Mouse (Mus musculus) forebrain, embryonic 10.5 days (tissue): ENCODE measurements around the gene Elob. TPM values are rescaled to one million over a fixed set of nuclear protein-coding genes. Genes with fewer than 3 reads are reported as not detected.

Experiments
- DNase-seq: peaks from one replicate; pipeline ENCODE4 v3.0.0-alpha.2; 2017; ENCODE audit warnings: low spot score; ENCODE audit errors: extremely low spot score
- H3K27ac ChIP-seq: fragments of 300-500 bp; sonication (generic); 2 replicates; pipeline ENCODE4 v1.5.1; 2016; ENCODE audit warnings: mild to moderate bottlenecking
- H3K27me3 ChIP-seq: fragments of 300-500 bp; sonication (generic); 2 replicates; pipeline ENCODE4 v1.6.1; 2016; ENCODE audit warnings: mild to moderate bottlenecking; ENCODE audit not compliant: poor library complexity, severe bottlenecking
- H3K36me3 ChIP-seq: fragments of 300-500 bp; sonication (generic); replicated peaks from 2 replicates; pipeline ENCODE4 v1.6.1; 2016; ENCODE audit warnings: mild to moderate bottlenecking, moderate library complexity
- H3K4me1 ChIP-seq: fragments of 300-500 bp; sonication (generic); 2 replicates; pipeline ENCODE4 v1.6.1; 2016
- H3K4me3 ChIP-seq: fragments of 300-500 bp; sonication (generic); 2 replicates; pipeline ENCODE4 v1.5.1; 2016; ENCODE audit warnings: mild to moderate bottlenecking, moderate library complexity
- H3K9me3 ChIP-seq: fragments of 300-500 bp; sonication (generic); 2 replicates; pipeline ENCODE4 v1.6.1; 2016; ENCODE audit warnings: mild to moderate bottlenecking, moderate library complexity
- WGBS: fragments of 180-500 bp; shearing (Covaris S2); methylation state at CpG from one replicate; pipeline ENCODE4 v1.1.7; 2016; 5-methylcytosine and 5-hydroxymethylcytosine counted together
- microRNA-seq: library from miRNA; unstranded; fragments of <30 nt; microRNA quantifications from one replicate; pipeline ENCODE4, GENCODE M21; 2017
- polyA plus RNA-seq: library from polyadenylated mRNA; unstranded; fragments of >200 nt; fragmentation: Nextera tagmentation; extraction: Ambion mirVana; gene quantifications from 2 replicates; pipeline ENCODE4 v1.2.1, GENCODE M21; 2016

Gene Elob
- polyA plus RNA-seq, 1 experiment from 2014 or later, result 1,030 TPM

DNA sequence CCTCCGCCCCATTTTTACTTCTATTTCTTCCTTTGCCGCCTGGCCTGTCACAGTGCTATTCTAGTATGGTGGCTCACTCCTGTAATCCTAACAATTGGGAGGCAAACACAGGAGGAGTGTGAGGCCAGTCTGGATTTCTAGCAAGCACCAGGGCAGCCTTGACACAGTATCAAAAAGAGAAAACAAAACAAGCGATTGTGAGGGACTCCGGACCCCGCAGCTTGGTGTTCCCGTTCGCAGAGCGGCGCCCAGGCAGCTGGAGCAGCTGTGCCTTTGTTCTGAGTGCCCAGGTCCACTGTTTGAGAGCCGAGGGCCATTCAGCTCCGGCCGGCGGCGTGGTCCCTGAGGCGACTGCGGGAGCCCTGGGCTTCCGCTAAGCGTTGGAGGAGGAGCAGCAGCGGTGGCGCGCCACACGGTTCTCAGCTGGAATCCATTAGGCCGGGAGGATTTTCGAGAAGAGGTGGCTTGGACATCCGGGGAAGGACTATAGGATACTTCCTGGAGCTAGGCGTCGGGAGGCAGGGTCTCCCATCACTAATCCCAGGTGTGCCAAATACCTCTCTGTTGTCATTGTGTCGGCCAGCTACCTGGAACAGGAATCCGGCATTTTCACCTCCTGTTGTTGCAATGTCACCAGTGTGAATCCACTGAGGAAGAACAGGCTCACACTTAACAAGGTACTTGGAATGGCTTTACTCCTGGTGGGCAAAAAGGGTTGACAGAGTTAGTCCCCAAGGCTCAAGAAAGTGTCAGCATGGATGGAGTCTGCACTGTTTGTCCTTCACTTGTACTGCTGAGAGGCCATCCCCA is 38.5 kb downstream of the Elob start, which contains the start of gene Srrm2:
TSS of gene Srrm2 (plus strand) at position 264 of the 810 bp plus-strand sequence.
- H3K36me3 ChIP-seq, result no peaks in the 10 kb centered on the region
- peaks cover 32% of the 10 kb centered on the region for H3K4me1 ChIP-seq
- H3K27ac ChIP-seq, result peak within 1 kb of the TSS; percentile 90
- DNase-seq, result peak; percentile 80
- peak within 1 kb of the TSS; percentile 54 for H3K4me3 ChIP-seq
- H3K27me3 ChIP-seq, result no peaks in the 10 kb centered on the region
- WGBS, result 1% methylated on average over 29 of the region's 29 CpGs
- no peaks in the 10 kb centered on the region for H3K9me3 ChIP-seq

DNA sequence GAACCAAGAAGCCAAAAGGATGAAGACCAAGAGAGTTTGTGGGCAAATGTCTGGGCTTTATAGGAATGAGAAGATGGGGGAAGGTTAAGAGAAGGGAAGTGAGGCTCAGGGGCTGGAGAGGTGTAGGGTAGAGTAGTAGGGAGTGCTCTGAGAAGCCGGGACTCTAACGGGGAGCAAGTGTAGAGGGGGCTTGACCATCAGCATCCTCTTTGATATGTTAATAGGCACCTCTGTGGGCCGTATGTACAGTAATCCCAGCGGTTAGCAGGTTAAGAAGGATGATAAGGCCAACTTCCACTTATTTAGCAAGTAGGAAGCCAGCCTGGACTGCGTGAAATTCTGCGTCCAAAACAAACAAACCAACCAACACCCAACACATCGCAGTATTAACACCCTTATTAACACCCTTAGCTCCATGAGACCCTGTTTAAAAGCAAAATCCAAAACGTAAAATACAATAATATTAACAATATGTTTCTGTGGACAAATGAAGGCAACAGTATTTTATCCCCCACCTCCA is 39.1 kb downstream of the Elob start:
- Histone ChIP-seq H3K36me3 (no peaks in the 10 kb centered on the region), H3K4me1 (peaks cover 36% of the 10 kb centered on the region), H3K4me3 (peak overlapping the region; percentile 54), H3K9me3 (no peaks in the 10 kb centered on the region), H3K27me3 (no peaks in the 10 kb centered on the region), H3K27ac (peak overlapping the region; percentile 90)
- 8% methylated on average over 8 of the region's 8 CpGs for WGBS
- no peak for DNase-seq

DNA sequence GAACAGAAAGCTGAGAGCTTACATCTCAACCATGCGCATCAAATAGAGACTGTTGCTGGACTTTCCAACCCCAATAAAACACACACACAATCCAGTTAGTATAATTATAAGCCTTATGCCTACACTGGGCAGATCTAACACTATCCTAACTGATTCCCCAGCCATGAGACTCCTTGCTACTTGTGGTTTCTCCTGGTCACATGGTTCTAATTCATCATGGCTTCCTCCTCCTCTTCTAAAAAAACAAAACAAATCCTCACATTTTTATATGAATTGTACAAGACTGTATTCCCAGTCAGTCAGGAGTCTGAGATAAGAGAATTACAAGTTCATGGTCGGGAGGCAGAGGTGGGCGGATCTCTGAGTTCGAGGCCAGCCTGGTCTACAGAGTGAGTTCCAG is 40.0 kb downstream of the Elob start:
- Histone ChIP-seq H3K27me3 (no peaks in the 10 kb centered on the region), H3K27ac (no peak overlapping the region), H3K4me1 (peaks cover 36% of the 10 kb centered on the region), H3K9me3 (no peaks in the 10 kb centered on the region), H3K36me3 (no peaks in the 10 kb centered on the region), H3K4me3 (no peak overlapping the region)
- no peak for DNase-seq
- WGBS, result 94% methylated on average over 4 of the region's 4 CpGs

DNA sequence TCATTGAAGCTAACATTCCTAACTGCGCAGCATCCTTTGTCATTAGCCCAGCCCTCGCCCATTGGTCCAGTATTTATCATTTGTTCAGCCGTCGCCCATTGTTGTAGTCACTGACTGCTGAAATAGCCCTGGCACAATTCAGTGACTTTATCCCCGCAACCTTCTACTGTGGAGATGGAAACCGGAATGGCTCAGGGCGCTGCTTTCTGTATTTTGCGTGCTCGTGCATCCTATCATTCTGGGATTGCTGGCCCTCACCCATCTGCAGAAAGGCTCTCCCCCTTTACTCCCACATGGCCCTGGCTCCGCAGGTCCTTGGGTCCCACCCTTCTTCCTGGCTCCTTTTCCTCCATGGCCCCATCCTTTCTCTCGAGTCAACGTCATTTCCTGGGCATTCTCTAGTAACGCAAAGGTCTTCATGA is 42.4 kb downstream of the Elob start:
- H3K4me3 ChIP-seq, result peak overlapping the region; percentile 71
- H3K36me3 ChIP-seq, result no peaks in the 10 kb centered on the region
- H3K9me3 ChIP-seq, result no peaks in the 10 kb centered on the region
- DNase-seq, result no peak
- H3K4me1 ChIP-seq, result peaks cover 36% of the 10 kb centered on the region
- no peaks in the 10 kb centered on the region for H3K27me3 ChIP-seq
- peak overlapping the region; percentile 87 for H3K27ac ChIP-seq
- WGBS, result 17% methylated on average over 13 of the region's 13 CpGs

DNA sequence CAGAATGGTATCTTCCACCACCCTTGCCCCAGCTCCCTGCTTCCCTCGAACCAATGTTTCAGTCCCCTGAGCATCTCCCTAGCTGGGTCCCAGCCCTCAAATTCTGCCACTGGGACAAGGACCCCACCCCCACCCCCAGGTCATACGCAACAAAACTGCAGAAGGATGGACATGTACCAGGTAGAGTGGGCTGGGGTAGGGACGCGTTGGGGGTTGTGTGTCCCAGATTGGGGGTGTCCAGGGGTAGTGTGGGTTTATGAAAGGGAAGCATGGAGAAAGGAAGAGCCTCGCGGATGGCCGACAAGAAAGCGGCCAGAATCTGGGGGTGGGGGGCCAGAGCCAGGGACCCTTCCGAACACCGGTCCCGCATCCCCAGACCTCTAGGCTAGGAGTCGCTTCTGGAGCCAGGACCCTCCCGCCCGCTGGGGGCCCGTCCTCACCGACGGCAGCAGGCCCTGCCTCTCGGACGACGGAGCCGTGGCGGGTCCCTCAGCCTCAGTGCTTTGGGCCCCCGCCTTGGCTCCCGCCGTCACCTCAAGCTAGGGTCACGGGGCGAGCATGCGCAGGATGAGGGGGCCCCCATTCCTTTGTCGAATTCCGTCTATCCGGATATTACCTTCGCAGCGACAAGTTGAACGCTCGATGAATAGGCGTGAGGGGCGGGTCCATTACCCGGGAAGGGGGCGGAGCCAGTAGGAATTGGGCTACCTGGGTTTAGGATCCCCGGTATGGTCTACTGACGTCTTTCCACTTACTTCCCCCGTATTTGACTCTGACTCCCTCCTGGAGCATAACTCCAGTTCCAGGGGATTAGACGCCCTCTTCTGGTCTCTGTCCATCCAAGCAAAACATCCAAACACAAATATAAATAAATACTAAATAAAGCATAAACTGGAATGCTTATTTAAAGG is 43.1 kb downstream of the Elob start, which contains the start of gene Flywch2:
TSS of gene Flywch2 (minus strand) at position 521 of the 911 bp plus-strand sequence.
- no peaks in the 10 kb centered on the region for H3K9me3 ChIP-seq
- DNase-seq, result peak; percentile 75
- H3K4me1 ChIP-seq, result peaks cover 31% of the 10 kb centered on the region
- no peaks in the 10 kb centered on the region for H3K36me3 ChIP-seq
- 2% methylated on average over 43 of the region's 43 CpGs for WGBS
- no peaks in the 10 kb centered on the region for H3K27me3 ChIP-seq
- H3K27ac ChIP-seq, result peak within 1 kb of the TSS; percentile 87
- H3K4me3 ChIP-seq, result peak within 1 kb of the TSS; percentile 71

DNA sequence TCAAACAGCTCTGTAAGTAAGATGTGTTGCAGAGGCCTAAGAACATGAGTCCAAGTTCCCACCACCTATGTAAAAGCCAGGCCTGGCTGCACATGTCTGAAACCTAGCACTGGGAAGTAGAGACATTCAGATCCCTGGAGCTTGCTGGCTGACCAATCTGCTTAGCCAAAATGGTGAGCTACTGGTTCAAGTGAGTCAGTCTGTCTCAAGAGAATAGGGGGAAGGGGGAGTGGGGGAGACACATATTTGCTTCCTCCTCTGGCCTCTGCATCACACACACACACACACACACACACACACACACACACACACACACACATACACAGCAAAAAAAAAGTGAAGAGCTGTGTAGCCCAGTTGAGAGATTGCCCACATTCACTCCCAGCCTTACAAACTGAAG is 45.6 kb downstream of the Elob start:
- H3K27ac ChIP-seq, result no peak overlapping the region
- no peaks in the 10 kb centered on the region for H3K27me3 ChIP-seq
- no peak overlapping the region for H3K4me3 ChIP-seq
- H3K4me1 ChIP-seq, result peaks cover 17% of the 10 kb centered on the region
- no peak for DNase-seq
- 0 out of 2 replicates have a peak, but pooled peaks cover 3% of the 10 kb centered on the region for H3K36me3 ChIP-seq
- no peaks in the 10 kb centered on the region for H3K9me3 ChIP-seq

DNA sequence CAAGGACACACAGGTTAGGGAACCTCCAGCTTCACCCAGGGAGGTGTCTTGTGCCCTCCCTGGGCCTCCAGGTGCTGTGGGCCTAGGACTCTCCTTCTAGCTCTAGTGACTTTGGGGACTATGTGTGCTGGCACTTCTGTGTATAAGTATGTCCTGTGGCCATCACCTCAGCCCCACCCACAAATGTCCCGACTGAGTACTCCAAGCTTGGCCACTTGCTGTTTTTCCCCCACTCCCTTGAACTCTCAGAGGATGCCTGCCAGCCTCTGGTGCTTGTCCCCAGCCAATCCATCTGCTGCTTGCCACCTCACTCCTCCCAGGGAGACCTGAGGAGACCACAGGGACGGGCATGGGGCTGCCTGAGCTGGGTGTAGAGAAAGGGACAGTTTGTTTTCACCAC is 50.5 kb downstream of the Elob start:
- no peak overlapping the region for H3K4me3 ChIP-seq
- no peak overlapping the region for H3K27ac ChIP-seq
- peaks cover 7% of the 10 kb centered on the region for H3K4me1 ChIP-seq
- H3K9me3 ChIP-seq, result no peaks in the 10 kb centered on the region
- WGBS, result 71% methylated on average over 2 of the region's 2 CpGs
- H3K27me3 ChIP-seq, result no peaks in the 10 kb centered on the region
- 0 out of 2 replicates have a peak, but pooled peaks cover 3% of the 10 kb centered on the region for H3K36me3 ChIP-seq
- no peak for DNase-seq

- Histone ChIP-seq H3K4me1 (peaks cover 8% of the 10 kb centered on the region), H3K4me3 (no peak overlapping the region), H3K27me3 (no peaks in the 10 kb centered on the region), H3K27ac (no peak overlapping the region), H3K9me3 (no peaks in the 10 kb centered on the region), H3K36me3 (0 out of 2 replicates have a peak, but pooled peaks cover 3% of the 10 kb centered on the region)
- DNase-seq, result no peak
- whole genome bisulfite sequencing, result 79% methylated on average over 2 of the region's 2 CpGs
These were observed 51.8 kb downstream of the Elob start for GRCm38 (mm10) chr17:23777141-23777540.

DNA sequence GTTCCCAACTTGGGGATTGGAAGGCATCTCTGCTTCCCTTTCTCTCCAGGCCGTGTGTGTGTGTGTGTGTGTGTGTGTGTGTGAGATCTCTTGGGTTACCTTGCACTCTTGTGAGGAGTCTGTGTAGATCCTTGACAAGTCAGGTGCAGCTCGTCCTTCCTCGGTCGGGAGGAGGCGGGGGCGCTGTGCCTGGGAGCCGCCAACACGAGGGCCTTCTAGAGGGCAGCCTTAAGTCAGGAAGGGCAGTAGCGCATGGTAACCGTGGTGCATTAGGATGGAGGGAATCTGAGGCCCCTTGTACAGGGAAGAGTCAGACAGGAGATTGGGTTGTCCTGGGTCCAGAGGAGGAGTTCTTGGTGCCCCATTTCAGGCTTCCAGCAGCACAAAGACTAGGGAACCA is 52.7 kb downstream of the Elob start:
- no peak overlapping the region for H3K4me3 ChIP-seq
- no peaks in the 10 kb centered on the region for H3K27me3 ChIP-seq
- no peaks in the 10 kb centered on the region for H3K9me3 ChIP-seq
- 77% methylated on average over 10 of the region's 10 CpGs for WGBS
- 0 out of 2 replicates have a peak, but pooled peaks cover 3% of the 10 kb centered on the region for H3K36me3 ChIP-seq
- no peak overlapping the region for H3K27ac ChIP-seq
- peaks cover 13% of the 10 kb centered on the region for H3K4me1 ChIP-seq
- DNase-seq, result no peak

Small RNA genes within 50 kb of the gene (microRNA-seq; reads per million reads assigned to microRNA genes)
- 2.1 reads per million for gene Mir5125

Other genes starting within 250 kb of the Elob start
- 22.1 and 22.2 TPM in 2 replicates for gene Zfp13, start 229.6 kb downstream of the Elob start, polyA plus RNA-seq
- gene Zscan10, start 228.3 kb downstream of the Elob start, polyA plus RNA-seq, result 0.42 and 0.65 TPM in 2 replicates
- gene Mmp25, start 183.9 kb downstream of the Elob start, polyA plus RNA-seq, result 0.77 and 0.84 TPM in 2 replicates
- gene Bicdl2, start 168.6 kb downstream of the Elob start, polyA plus RNA-seq, result 0.27 and 0.37 TPM in 2 replicates
- gene Hcfc1r1, start 155.5 kb downstream of the Elob start, polyA plus RNA-seq, result 28.0 and 29.0 TPM in 2 replicates
- gene Thoc6, start 155.3 kb downstream of the Elob start, polyA plus RNA-seq, result 77.8 and 78.8 TPM in 2 replicates
- gene Tnfrsf12a, start 151.7 kb downstream of the Elob start, polyA plus RNA-seq, result 3.9 and 4.6 TPM in 2 replicates
- 28.5 and 32.8 TPM in 2 replicates for gene Cldn6, start 149.9 kb downstream of the Elob start, polyA plus RNA-seq
- 7.4 and 10.1 TPM in 2 replicates for gene Cldn9, start 145.1 kb downstream of the Elob start, polyA plus RNA-seq
- gene 1520401A03Rik, start 106.4 kb downstream of the Elob start, polyA plus RNA-seq, result 0.06 TPM in 1 of 2 replicates, not detected in the other
- gene Pkmyt1, start 102.8 kb downstream of the Elob start, polyA plus RNA-seq, result 63.3 and 64.5 TPM in 2 replicates
- 21.5 and 23.9 TPM in 2 replicates for gene Paqr4, start 88.3 kb downstream of the Elob start, polyA plus RNA-seq
- 1.5 and 2.9 TPM in 2 replicates for gene Kremen2, start 83.3 kb downstream of the Elob start, polyA plus RNA-seq
- 190 and 197 TPM in 2 replicates for gene Flywch1, start 57.5 kb downstream of the Elob start, polyA plus RNA-seq
- 23.8 and 25.0 TPM in 2 replicates for gene Flywch2, start 43.1 kb downstream of the Elob start, polyA plus RNA-seq
- 482 and 518 TPM in 2 replicates for gene Srrm2, start 38.6 kb downstream of the Elob start, polyA plus RNA-seq
- gene Prss33, start 6.9 kb upstream of the Elob start, polyA plus RNA-seq, result 0.49 TPM in 1 of 2 replicates, not detected in the other
- not detected in 2 replicates for gene Prss32, start 14.7 kb upstream of the Elob start, polyA plus RNA-seq
- 4.5 and 5.4 TPM in 2 replicates for gene Prss41, start 15.0 kb upstream of the Elob start, polyA plus RNA-seq
- gene Prss21, start 38.9 kb upstream of the Elob start, polyA plus RNA-seq, result not detected in 2 replicates
- gene Dcpp1, start 51.7 kb upstream of the Elob start, polyA plus RNA-seq, result not detected in 2 replicates
- not detected in 2 replicates for gene Dcpp2, start 51.7 kb upstream of the Elob start, polyA plus RNA-seq
- gene Dcpp3, start 88.3 kb upstream of the Elob start, polyA plus RNA-seq, result not detected in 2 replicates
- gene Sbp, start 112.5 kb upstream of the Elob start, polyA plus RNA-seq, result not detected in 2 replicates
- not detected in 2 replicates for gene Sbpl, start 126.1 kb upstream of the Elob start, polyA plus RNA-seq
- gene Prss30, start 151.4 kb upstream of the Elob start, polyA plus RNA-seq, result not detected in 2 replicates
- 0.58 and 0.63 TPM in 2 replicates for gene Prss22, start 169.0 kb upstream of the Elob start, polyA plus RNA-seq
- gene Prss27, start 209.0 kb upstream of the Elob start, polyA plus RNA-seq, result 0.11 and 0.16 TPM in 2 replicates
- gene Kctd5, start 244.3 kb upstream of the Elob start, polyA plus RNA-seq, result 89.2 and 91.6 TPM in 2 replicates